Mouse (Mus musculus) thymus, postnatal 14 days (tissue): Measurements from ENCODE around the gene Kcnq1.

ENCODE experiments used
- DNase-seq: peaks from one replicate; pipeline ENCODE4 v3.0.0; 2021

Gene Kcnq1

GRCm38 (mm10) chr7:143138789-143139188 is 32.6 kb downstream of the Kcnq1 start:
- DNase-seq: peak; percentile 48

GRCm38 (mm10) chr7:143139932-143140331 is 33.8 kb downstream of the Kcnq1 start:
- no peak for DNase-seq

GRCm38 (mm10) chr7:143142680-143143079 is 36.5 kb downstream of the Kcnq1 start:
- DNase-seq: no peak

DNA sequence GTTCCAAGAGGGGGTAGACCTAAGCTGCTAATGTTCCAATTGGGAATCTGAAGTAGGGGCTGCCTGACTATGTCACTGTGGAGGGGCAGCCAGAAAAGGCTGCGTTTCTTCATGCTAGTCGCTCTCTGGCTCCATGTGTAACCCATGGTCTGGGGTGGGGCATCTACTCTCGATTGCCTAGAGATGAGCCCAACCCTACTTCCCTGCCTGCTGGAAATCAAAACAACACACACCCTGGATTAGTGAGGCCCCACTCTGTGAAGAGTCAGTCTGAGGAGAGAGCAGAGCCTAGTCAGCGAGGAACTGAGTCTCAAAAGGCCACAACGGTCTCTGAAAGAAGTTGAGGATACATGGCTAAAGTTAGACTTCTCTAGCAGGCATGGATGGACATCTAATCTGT is 40.9 kb downstream of the Kcnq1 start:
- DNase-seq: no peak

DNA sequence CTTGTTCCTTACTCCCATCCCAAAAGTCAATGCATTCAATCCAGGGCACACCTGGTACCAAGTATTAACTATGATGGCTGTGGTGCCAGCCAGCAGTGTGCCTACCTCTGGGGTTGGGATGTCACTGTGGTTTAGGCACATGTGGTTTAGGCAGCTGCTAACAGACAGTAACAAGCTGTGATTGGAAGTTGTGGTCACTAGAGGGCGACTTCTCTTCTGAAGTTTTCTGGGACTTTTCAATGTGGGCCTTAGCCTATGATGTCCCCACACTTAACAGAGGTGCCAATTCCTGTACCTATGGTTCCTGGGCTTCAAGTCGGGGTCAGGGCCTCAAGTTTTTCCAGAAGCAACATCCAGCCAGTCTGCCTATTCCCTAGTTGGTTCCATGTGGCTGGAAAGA is 45.0 kb downstream of the Kcnq1 start:
- DNase-seq: peak; percentile 58

- peak; percentile 17 for DNase-seq
Observed at GRCm38 (mm10) chr7:143152350-143152749, 46.2 kb downstream of the Kcnq1 start.

DNA sequence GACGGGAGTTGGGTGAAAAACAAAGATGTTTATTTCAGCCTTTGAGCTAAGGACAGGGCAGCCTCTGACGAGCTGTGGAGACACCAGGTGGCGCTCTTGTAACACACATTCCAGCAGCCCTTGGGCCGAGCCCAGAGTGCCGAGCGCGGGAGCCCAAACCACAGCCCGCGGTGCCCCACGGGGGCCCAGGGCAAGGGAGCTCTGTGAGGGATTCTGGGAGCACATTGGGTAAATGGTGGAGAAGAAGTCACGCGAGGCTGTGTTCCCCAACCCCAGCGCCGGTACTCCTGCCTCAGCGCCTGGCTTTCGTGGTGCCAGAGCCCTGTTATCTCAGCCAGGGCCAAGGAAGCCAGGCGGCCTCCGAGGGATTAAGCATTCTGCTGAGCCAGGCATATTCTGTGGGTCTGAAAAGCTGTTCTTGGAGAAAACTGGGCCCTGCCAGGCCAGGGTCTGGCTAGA is 47.8 kb downstream of the Kcnq1 start:
- peak; percentile 84 for DNase-seq

GRCm38 (mm10) chr7:143154458-143154871 is 48.3 kb downstream of the Kcnq1 start:
- peak; percentile 16 for DNase-seq

- DNase-seq: peak; percentile 11
Observed at GRCm38 (mm10) chr7:143155257-143155656, 49.1 kb downstream of the Kcnq1 start.

DNA sequence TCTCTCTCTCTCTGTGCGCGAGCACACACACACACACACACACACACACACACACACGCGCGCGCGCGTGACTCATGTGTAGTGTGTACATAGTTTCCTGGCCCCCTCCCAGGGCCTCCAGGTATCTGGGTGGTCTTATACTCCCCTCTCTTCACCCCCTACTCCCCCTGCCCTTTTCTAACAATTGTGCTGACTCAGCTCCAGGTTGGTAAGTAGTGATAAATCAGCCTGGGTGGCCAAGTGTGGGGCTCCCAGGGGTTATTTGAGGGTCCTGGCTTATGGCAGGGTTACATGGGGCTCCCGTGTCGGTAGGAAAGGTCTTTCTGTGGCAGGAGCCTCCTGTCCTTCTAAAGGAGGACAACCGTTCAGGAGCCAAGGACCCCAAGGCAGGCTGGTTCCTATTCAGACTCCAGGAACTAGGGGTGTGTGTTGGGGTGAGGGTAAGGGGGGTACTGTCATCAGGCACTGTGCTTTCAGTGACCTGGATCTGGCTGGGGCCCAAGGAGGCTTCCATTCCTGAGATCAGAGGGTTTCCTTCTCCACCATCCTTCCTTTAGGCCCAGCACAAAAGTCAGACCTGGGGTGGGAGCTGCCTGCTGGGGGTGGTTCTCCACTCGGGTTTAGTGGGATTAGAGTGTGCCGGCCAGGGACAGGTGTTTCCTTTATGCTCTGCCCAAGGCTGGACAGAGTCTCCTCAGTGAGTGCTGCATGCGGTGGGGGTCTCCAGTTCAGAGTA is 52.7 kb downstream of the Kcnq1 start:
- DNase-seq: no peak

DNA sequence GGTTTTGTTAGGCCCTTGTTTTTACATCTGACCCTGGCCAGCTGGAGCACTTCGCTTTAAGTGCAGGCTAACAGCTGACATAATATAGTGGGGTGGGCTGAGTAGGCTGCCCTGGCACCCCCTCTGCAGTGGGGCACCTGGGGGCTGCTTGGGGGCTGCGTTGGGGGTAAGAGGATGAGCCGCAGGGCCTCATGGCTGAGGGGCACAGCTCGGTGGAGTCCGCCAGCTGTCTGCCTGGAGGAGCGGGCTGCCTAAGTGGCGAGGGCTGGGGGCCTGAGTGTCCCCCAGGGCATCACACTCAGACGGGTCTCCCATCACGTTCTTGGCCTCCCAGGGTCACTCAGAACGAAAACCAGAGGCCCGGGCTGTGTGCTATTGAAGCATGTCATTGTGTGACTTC is 53.3 kb downstream of the Kcnq1 start:
- DNase-seq: no peak

DNA sequence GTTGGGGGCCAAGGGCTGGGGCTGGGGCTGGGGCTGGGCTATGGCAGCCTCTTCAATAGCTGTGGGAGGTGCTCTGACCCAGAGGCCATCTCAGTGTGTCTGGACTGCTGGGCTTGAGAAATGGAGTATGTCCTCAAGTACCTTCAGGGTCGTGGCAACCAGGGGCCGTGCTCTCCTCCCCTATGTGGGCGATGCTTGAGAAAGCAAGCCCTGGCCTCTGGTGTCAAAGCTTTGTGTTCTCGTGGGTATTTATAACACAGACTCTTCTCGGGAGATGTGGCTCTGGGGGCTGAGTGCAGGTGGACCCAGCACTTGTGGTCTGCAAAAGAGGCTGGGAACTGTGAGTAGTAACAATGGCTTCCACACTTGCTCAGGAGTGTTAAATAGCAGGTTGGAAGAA is 53.9 kb downstream of the Kcnq1 start:
- no peak for DNase-seq

DNA sequence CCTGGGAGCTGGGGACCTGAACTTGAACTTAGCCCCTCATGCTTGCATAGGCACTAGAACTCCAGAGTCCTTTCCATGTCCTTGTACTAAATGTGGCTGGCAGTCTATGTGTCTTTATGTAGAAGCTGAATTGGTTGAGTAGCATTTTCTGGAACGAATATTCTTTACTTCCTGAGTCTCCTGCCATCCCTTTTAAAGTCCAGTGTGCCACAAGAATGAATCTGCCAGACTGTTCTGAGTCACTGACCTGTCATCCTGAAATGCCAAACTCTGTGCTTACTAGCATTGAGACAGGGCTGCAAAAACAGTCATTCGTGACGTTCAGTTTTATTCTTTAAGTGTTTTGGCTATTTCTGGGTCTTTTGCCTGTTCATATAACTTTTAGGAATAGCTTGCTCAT is 55.9 kb downstream of the Kcnq1 start:
- DNase-seq: no peak

GRCm38 (mm10) chr7:143164074-143164473 is 57.9 kb downstream of the Kcnq1 start:
- DNase-seq: no peak

DNA sequence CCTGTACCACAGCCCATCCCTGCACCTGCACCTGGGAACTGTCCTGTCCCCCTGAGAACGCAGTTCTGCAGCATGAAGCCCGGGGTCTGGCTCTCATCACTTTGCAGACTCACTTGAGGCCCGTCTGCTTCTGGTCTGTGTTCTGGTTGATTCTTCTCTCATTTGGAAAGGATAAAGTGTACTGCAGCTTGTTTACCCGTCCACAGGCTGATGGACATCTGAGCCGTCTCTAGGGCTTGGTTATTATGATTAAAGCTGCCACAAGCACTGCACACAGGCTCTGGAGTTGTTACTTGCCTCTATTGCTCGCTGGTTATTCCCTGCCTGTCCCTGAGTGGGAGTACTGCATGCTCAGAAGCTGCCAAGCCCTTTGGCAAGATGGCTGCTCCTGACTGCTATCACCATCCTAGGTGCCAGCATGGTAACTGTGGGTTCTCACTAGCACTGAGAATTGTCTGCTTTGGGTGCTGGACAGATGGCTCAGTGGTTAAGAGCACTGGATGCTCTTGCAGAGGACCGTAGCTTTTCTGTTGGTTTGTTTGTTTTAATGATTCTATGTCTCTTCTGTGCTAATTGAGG is 59.6 kb downstream of the Kcnq1 start:
- no peak for DNase-seq

GRCm38 (mm10) chr7:143167275-143167674 is 61.1 kb downstream of the Kcnq1 start:
- no peak for DNase-seq

GRCm38 (mm10) chr7:143169371-143169770 is 63.2 kb downstream of the Kcnq1 start:
- no peak for DNase-seq

DNA sequence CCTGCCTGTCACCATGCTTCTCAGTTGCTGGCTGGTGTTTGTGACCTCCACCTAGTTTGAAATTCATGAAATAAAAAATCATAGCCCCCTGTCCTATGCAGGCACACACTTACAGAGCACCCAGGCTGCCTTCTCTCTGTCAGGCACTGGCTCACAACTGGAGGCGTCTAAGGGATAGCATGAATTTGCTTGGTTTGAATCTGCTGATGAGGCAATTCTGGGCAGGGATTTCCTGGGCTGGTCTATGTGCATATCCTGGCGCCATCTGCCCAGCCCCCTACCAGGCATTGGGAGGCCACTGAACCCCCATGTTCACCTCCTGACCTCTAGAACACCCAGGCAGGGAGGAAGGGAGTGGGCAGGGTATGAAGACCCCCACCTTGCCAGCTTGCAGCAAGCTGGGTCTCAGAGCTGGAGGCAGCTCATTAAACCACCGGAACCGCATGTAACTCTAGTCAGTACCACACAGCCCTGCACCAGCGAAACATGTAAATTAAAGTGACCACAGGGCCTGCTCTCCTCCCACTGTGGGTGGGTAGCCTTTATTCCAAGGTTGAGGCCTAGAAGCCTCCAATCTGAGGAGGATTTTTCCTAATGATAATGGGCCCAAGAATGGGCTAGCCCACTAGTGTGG is 66.9 kb downstream of the Kcnq1 start:
- DNase-seq: no peak

DNA sequence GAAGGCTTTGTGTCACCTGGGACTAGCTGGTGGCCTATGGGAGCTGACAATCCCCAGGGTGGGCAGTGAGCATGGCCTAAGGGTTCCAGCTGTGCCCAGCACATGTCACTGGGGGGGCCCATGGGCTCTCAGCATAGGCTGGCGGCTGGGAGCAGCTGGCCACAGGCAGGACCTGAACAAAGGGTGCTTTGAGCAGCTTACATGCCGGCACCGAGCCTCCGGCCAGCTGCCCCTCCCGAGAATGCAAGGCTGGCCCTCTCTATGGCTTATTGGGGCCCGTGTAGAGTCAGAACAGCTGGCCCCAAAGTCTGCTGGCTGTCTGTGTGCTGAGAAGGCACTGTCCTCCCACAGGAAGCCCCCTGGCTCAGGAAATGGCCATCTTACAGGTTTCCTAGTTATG is 68.5 kb downstream of the Kcnq1 start:
- no peak for DNase-seq

- no peak for DNase-seq
Observed at GRCm38 (mm10) chr7:143178831-143179230, 72.7 kb downstream of the Kcnq1 start.

GRCm38 (mm10) chr7:143180761-143181160 is 74.6 kb downstream of the Kcnq1 start:
- DNase-seq: no peak

- no peak for DNase-seq
Observed at GRCm38 (mm10) chr7:143181311-143181710, 75.1 kb downstream of the Kcnq1 start.

DNA sequence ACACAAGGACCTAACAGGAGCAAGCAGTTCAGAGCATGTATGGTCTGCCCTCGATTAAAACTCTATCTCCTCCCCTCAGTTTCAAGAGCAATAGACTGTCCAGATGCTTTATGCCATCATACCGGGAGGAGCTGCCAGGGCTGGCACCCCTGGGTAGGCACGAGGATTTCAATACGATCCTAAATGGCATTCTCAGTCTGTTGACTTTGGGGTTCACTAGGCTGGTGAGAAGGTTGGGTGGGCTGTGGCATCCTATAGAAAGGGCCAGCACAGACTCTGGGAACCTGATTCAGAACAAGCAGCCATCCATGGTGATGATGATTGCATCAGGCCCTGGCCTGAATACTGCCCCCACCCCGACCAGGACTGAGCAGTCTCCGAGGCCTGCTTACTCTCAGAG is 79.3 kb downstream of the Kcnq1 start:
- no peak for DNase-seq

DNA sequence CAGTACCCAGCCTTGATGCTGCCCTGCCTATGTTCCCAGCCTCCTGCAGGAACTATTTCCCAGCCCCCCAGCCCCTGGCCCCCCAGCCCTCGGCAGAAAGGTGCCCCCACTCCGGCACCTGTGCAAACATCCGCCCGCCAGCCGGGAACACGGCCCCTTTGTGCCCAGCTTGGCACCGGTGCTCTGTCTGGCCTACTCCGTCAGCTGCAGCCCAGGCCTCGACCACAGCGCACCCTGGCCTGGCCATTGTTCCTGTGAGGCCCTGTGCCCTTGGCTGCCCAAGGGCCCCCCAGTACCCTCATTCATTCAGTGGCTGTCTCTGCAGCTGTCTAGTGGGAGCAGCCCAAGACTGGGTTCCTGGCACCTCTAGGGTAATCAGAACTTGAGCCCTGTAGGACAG is 80.2 kb downstream of the Kcnq1 start:
- DNase-seq: no peak
